Mouse (Mus musculus) hindbrain, embryonic 14.5 days (tissue): Measurements from ENCODE around the gene Cdc6. TPM values are rescaled to one million over a fixed set of nuclear protein-coding genes. Genes with fewer than 3 reads are reported as not detected.

Source experiments
- ATAC-seq: fragments of 200-750 bp; cut with Nextera tagmentation; 2 replicates; pipeline ENCODE4 v1.8.0; 2017; ENCODE audit warnings: moderate number of reproducible peaks, mild to moderate bottlenecking, moderate TSS enrichment, moderate library complexity; ENCODE audit not compliant: low FRiP score
- DNase-seq: peaks from one replicate; pipeline ENCODE4 v3.0.0-alpha.2; 2015; ENCODE audit warnings: low spot score
- H3K27ac ChIP-seq: fragments of 300-500 bp; sonication (generic); 2 replicates; pipeline ENCODE4 v1.5.1; 2014; ENCODE audit warnings: mild to moderate bottlenecking, moderate library complexity
- H3K27me3 ChIP-seq: fragments of 300-500 bp; sonication (generic); 2 replicates; pipeline ENCODE4 v1.6.1; 2014; ENCODE audit warnings: mild to moderate bottlenecking, low read length, mixed read lengths; ENCODE audit not compliant: control insufficient read depth, insufficient read depth
- H3K36me3 ChIP-seq: fragments of 300-500 bp; sonication (generic); replicated peaks from 2 replicates; pipeline ENCODE4 v1.6.1; 2014; ENCODE audit not compliant: control insufficient read depth, insufficient read depth
- H3K4me1 ChIP-seq: fragments of 300-500 bp; sonication (generic); replicated peaks from 2 replicates; pipeline ENCODE4 v1.6.1; 2014; ENCODE audit warnings: antibody characterized with exemption, low read length, mixed read lengths; ENCODE audit not compliant: control insufficient read depth, insufficient read depth
- H3K4me2 ChIP-seq: fragments of 300-500 bp; sonication (generic); replicated peaks from 2 replicates; pipeline ENCODE4 v1.6.1; 2014; ENCODE audit warnings: mild to moderate bottlenecking, moderate library complexity
- H3K4me3 ChIP-seq: fragments of 300-500 bp; sonication (generic); replicated peaks from 2 replicates; pipeline ENCODE4 v1.5.1; 2014; ENCODE audit warnings: mild to moderate bottlenecking, low read length
- H3K9ac ChIP-seq: fragments of 300-500 bp; sonication (generic); 2 replicates; pipeline ENCODE4 v1.6.1; 2014
- H3K9me3 ChIP-seq: fragments of 300-500 bp; sonication (generic); 2 replicates; pipeline ENCODE4 v1.6.1; 2016; ENCODE audit warnings: low read length; ENCODE audit not compliant: control insufficient read depth
- WGBS: fragments of 180-500 bp; shearing (Covaris S2); extraction: QIAGEN DNeasy Blood & Tissue Kit; methylation state at CpG from one replicate; pipeline ENCODE4 v1.1.7; 2014; 5-methylcytosine and 5-hydroxymethylcytosine counted together
- polyA plus RNA-seq: library from polyadenylated mRNA; unstranded; fragments of >200 nt; fragmentation: Nextera tagmentation; extraction: Ambion mirVana; gene quantifications from 2 replicates; pipeline ENCODE4 v1.2.1, GENCODE M21; 2014

The Cdc6 gene
- polyA plus RNA-seq: 4.3 and 5.2 TPM in 2 replicates

GRCm38 (mm10) chr11:98907437-98908173 is at the start of gene Cdc6:
Gene Cdc6, plus strand, starts transcription at chr11:98907801.
- DNase-seq: peak; percentile 95
- WGBS: 0% methylated on average over 49 of the region's 49 CpGs
- Histone ChIP-seq H3K27me3 (no peaks in the 10 kb centered on the region), H3K4me3 (peak within 1 kb of the TSS; percentile 38), H3K9me3 (no peaks in the 10 kb centered on the region), H3K36me3 (peaks cover 29% of the 10 kb centered on the region), H3K4me1 (peaks cover 10% of the 10 kb centered on the region), H3K9ac (peak within 1 kb of the TSS; percentile 47), H3K4me2 (peak within 1 kb of the TSS; percentile 80), H3K27ac (peak within 1 kb of the TSS; percentile 6; the same call in 1 of the 2 replicates)
- ATAC-seq: peak; percentile 98

GRCm38 (mm10) chr11:98858759-98859731 is 48.6 kb upstream of the Cdc6 start:
- H3K9me3 ChIP-seq: no peaks in the 10 kb centered on the region
- WGBS: 37% methylated on average over 14 of the region's 14 CpGs
- H3K27me3 ChIP-seq: no peaks in the 10 kb centered on the region
- H3K4me3 ChIP-seq: no peak overlapping the region
- H3K9ac ChIP-seq: no peak overlapping the region
- H3K27ac ChIP-seq: no peak overlapping the region
- DNase-seq (peak; percentile 95), ATAC-seq (peak; percentile 54; the same call in 1 of the 2 replicates)
- no peaks in the 10 kb centered on the region for H3K36me3 ChIP-seq
- H3K4me2 ChIP-seq: no peak overlapping the region
- 0 out of 2 replicates have a peak, but pooled peaks cover 4% of the 10 kb centered on the region for H3K4me1 ChIP-seq

GRCm38 (mm10) chr11:98863028-98863750 is 44.4 kb upstream of the Cdc6 start, which contains the start of gene Wipf2:
Gene Wipf2, plus strand, starts transcription at chr11:98863638.
- Histone ChIP-seq H3K36me3 (peaks cover 17% of the 10 kb centered on the region), H3K27me3 (no peaks in the 10 kb centered on the region), H3K27ac (peak within 1 kb of the TSS; percentile 95), H3K9ac (peak within 1 kb of the TSS; percentile 73), H3K4me2 (peak within 1 kb of the TSS; percentile 57), H3K4me1 (peaks cover 14% of the 10 kb centered on the region; the same call in 1 of the 2 replicates), H3K9me3 (no peaks in the 10 kb centered on the region), H3K4me3 (peak within 1 kb of the TSS; percentile 62)
- peak; percentile 89 for ATAC-seq
- peak; percentile 98 for DNase-seq
- WGBS: 6% methylated on average over 32 of the region's 41 CpGs

GRCm38 (mm10) chr11:98863751-98864429 is 43.7 kb upstream of the Cdc6 start:
- under 1% methylated on average over 38 of the region's 39 CpGs for WGBS
- H3K4me2 ChIP-seq: peak overlapping the region; percentile 57
- H3K36me3 ChIP-seq: peaks cover 23% of the 10 kb centered on the region
- peak; percentile 67 for ATAC-seq
- peak overlapping the region; percentile 95 for H3K27ac ChIP-seq
- H3K9ac ChIP-seq: peak overlapping the region; percentile 73
- H3K27me3 ChIP-seq: no peaks in the 10 kb centered on the region
- peaks cover 14% of the 10 kb centered on the region; the same call in 1 of the 2 replicates for H3K4me1 ChIP-seq
- no peaks in the 10 kb centered on the region for H3K9me3 ChIP-seq
- H3K4me3 ChIP-seq: peak overlapping the region; percentile 62
- peak; percentile 67 for DNase-seq

GRCm38 (mm10) chr11:98867293-98867692 is 40.3 kb upstream of the Cdc6 start:
- DNase-seq: peak; percentile 40
- 31% methylated on average over 12 of the region's 12 CpGs for WGBS

GRCm38 (mm10) chr11:98869906-98870305 is 37.7 kb upstream of the Cdc6 start:
- DNase-seq: no peak
- no peak overlapping the region for H3K9ac ChIP-seq
- H3K4me1 ChIP-seq: peaks cover 4% of the 10 kb centered on the region; the same call in 1 of the 2 replicates
- H3K36me3 ChIP-seq: peaks cover 34% of the 10 kb centered on the region
- no peak overlapping the region for H3K4me3 ChIP-seq
- no peaks in the 10 kb centered on the region for H3K27me3 ChIP-seq
- H3K9me3 ChIP-seq: no peaks in the 10 kb centered on the region
- 94% methylated on average over 8 of the region's 8 CpGs for WGBS
- ATAC-seq: no peak
- no peak overlapping the region for H3K4me2 ChIP-seq
- H3K27ac ChIP-seq: no peak overlapping the region

More at GRCm38 (mm10) chr11:98867293-98867692, 40.3 kb upstream of the Cdc6 start:
- no peaks in the 10 kb centered on the region for H3K27me3 ChIP-seq
- H3K9ac ChIP-seq: no peak overlapping the region
- peaks cover 34% of the 10 kb centered on the region for H3K36me3 ChIP-seq
- H3K9me3 ChIP-seq: no peaks in the 10 kb centered on the region
- peak; percentile 21; the same call in 1 of the 2 replicates for ATAC-seq
- H3K27ac ChIP-seq: 0 out of 2 replicates have a peak overlapping the region, but pooled peaks have one; percentile 47
- H3K4me1 ChIP-seq: peaks cover 14% of the 10 kb centered on the region; the same call in 1 of the 2 replicates
- no peak overlapping the region for H3K4me2 ChIP-seq
- no peak overlapping the region for H3K4me3 ChIP-seq

- no peak for ATAC-seq
- Histone ChIP-seq H3K9ac (no peak overlapping the region), H3K9me3 (no peaks in the 10 kb centered on the region), H3K4me1 (peaks cover 3% of the 10 kb centered on the region; the same call in 1 of the 2 replicates), H3K4me3 (no peak overlapping the region), H3K4me2 (no peak overlapping the region), H3K36me3 (peaks cover 34% of the 10 kb centered on the region), H3K27me3 (no peaks in the 10 kb centered on the region), H3K27ac (no peak overlapping the region)
- 83% methylated on average over 5 of the region's 5 CpGs for WGBS
- DNase-seq: no peak
These were observed 36.8 kb upstream of the Cdc6 start for GRCm38 (mm10) chr11:98870791-98871190.

- peak overlapping the region; percentile 20 for H3K9ac ChIP-seq
- H3K4me1 ChIP-seq: peaks cover 3% of the 10 kb centered on the region; the same call in 1 of the 2 replicates
- DNase-seq (no peak), ATAC-seq (no peak)
- peaks cover 33% of the 10 kb centered on the region for H3K36me3 ChIP-seq
- H3K4me3 ChIP-seq: no peak overlapping the region
- no peaks in the 10 kb centered on the region for H3K9me3 ChIP-seq
- no peaks in the 10 kb centered on the region for H3K27me3 ChIP-seq
- 71% methylated on average over 4 of the region's 4 CpGs for WGBS
- no peak overlapping the region for H3K4me2 ChIP-seq
- no peak overlapping the region for H3K27ac ChIP-seq
These were observed 36.2 kb upstream of the Cdc6 start for GRCm38 (mm10) chr11:98871416-98871815.
